Mouse (Mus musculus) cortical plate, adult 2 months (tissue): ENCODE data around the gene Fam129a.

Experiments used
- CTCF ChIP-seq: fragments of 200-500 bp; IDR thresholded peaks from 2 replicates; pipeline ENCODE4 v1.5.1; 2011; ENCODE audit warnings: mild to moderate bottlenecking, control low read depth, low read length; ENCODE audit not compliant: insufficient read depth; ENCODE audit errors: extremely low read depth
- POLR2A ChIP-seq: fragments of 200-500 bp; IDR thresholded peaks from 2 replicates; pipeline ENCODE4 v1.6.1; 2011; ENCODE audit warnings: mild to moderate bottlenecking, low read length, control low read depth; ENCODE audit not compliant: insufficient read depth; ENCODE audit errors: extremely low read depth

GRCm38 (mm10) chr1:151680971-151681370, 110.0 kb downstream of the Fam129a start:
- no peak for TF ChIP-seq POLR2A
- TF ChIP-seq CTCF: no peak
